Mouse (Mus musculus) erythroblast, adult 5-6 weeks (primary cell): ENCODE data around the gene Gm6217. TPM values are rescaled to one million over a fixed set of nuclear protein-coding genes. Genes with fewer than 3 reads are reported as not detected.

Experiments
- ATAC-seq: replicated peaks from 2 replicates; pipeline ENCODE4 v1.8.0; 2016; ENCODE audit warnings: moderate number of reproducible peaks, mild to moderate bottlenecking, moderate TSS enrichment, inconsistent platforms; ENCODE audit not compliant: poor library complexity, low FRiP score, severe bottlenecking
- total RNA-seq, 2 experiments: library from RNA; stranded (forward) in 1 of 2; stranded (reverse) in 1 of 2; fragments of 150-400 nt in 1 of 2; fragments of 200-764, 138-1000 nt in 1 of 2; gene quantifications; 2 replicates each; pipeline versions ENCODE4 v1.2.3 to v1.2.4; 2015 to 2017; ENCODE audit warnings: low replicate concordance in 2 of 2

Gene Gm6217
- total RNA-seq, 2 experiments from 2014 or later = not detected

DNA sequence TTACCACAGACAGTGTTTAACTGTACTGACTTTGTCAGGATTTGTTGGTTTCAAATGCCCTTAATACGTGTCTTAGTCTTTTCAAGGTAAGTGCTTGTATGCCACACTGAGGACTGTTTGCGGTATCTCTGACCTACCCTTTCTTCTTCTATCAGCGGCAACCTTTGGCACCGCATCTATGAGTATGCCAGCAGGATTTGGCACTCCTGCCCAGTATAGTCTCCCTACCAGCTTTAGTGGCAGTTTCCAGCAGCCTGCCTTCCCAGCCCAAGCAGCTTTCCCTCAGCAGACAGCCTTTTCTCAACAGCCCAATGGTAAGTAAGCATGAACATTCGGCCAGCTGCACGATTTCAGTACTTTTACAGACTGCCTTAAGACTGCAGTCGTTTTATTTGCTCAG lies 37.9 kb downstream of the Gm6217 start:
- ATAC-seq = no peak

Other genes starting within 250 kb of the Gm6217 start
- gene Mff, start 206.5 kb downstream of the Gm6217 start, total RNA-seq (2015; ENCODE audit: low replicate concordance) = 270 and 279 TPM in 2 replicates
- gene Mff, start 206.5 kb downstream of the Gm6217 start, total RNA-seq (2017; ENCODE audit: low replicate concordance) = 328 and 353 TPM in 2 replicates
- not detected in 2 replicates for gene Tm4sf20, start 162.9 kb downstream of the Gm6217 start, total RNA-seq (2015; ENCODE audit: low replicate concordance)
- not detected in 2 replicates for gene Tm4sf20, start 162.9 kb downstream of the Gm6217 start, total RNA-seq (2017; ENCODE audit: low replicate concordance)
- gene Gm47791, start 160.2 kb downstream of the Gm6217 start, total RNA-seq (2015; ENCODE audit: low replicate concordance) = not detected in 2 replicates
- gene Gm47791, start 160.2 kb downstream of the Gm6217 start, total RNA-seq (2017; ENCODE audit: low replicate concordance) = not detected in 2 replicates
- 19.9 and 20.0 TPM in 2 replicates for gene Agfg1, start 91.9 kb downstream of the Gm6217 start, total RNA-seq (2015; ENCODE audit: low replicate concordance)
- gene Agfg1, start 91.9 kb downstream of the Gm6217 start, total RNA-seq (2017; ENCODE audit: low replicate concordance) = 13.4 and 20.8 TPM in 2 replicates
- gene A030005L19Rik, start 18.1 kb downstream of the Gm6217 start, total RNA-seq (2015; ENCODE audit: low replicate concordance) = 1.3 TPM in 1 of 2 replicates, not detected in the other
- gene A030005L19Rik, start 18.1 kb downstream of the Gm6217 start, total RNA-seq (2017; ENCODE audit: low replicate concordance) = not detected in 2 replicates
- gene A030014E15Rik, start 6.5 kb downstream of the Gm6217 start, total RNA-seq (2015; ENCODE audit: low replicate concordance) = not detected in 2 replicates
- gene A030014E15Rik, start 6.5 kb downstream of the Gm6217 start, total RNA-seq (2017; ENCODE audit: low replicate concordance) = not detected in 2 replicates
- not detected in 2 replicates for gene A030003K21Rik, start 12.0 kb upstream of the Gm6217 start, total RNA-seq (2015; ENCODE audit: low replicate concordance)
- gene A030003K21Rik, start 12.0 kb upstream of the Gm6217 start, total RNA-seq (2017; ENCODE audit: low replicate concordance) = not detected in 2 replicates
- not detected in 2 replicates for gene Gm7544, start 24.6 kb upstream of the Gm6217 start, total RNA-seq (2015; ENCODE audit: low replicate concordance)
- not detected in 2 replicates for gene Gm7544, start 24.6 kb upstream of the Gm6217 start, total RNA-seq (2017; ENCODE audit: low replicate concordance)
- not detected in 2 replicates for gene Gm47955, start 28.9 kb upstream of the Gm6217 start, total RNA-seq (2015; ENCODE audit: low replicate concordance)
- gene Gm47955, start 28.9 kb upstream of the Gm6217 start, total RNA-seq (2017; ENCODE audit: low replicate concordance) = not detected in 2 replicates
- gene Gm47959, start 69.1 kb upstream of the Gm6217 start, total RNA-seq (2015; ENCODE audit: low replicate concordance) = not detected in 2 replicates
- gene Gm47959, start 69.1 kb upstream of the Gm6217 start, total RNA-seq (2017; ENCODE audit: low replicate concordance) = not detected in 2 replicates
- gene Slc19a3, start 107.0 kb upstream of the Gm6217 start, total RNA-seq (2015; ENCODE audit: low replicate concordance) = not detected in 2 replicates
- gene Slc19a3, start 107.0 kb upstream of the Gm6217 start, total RNA-seq (2017; ENCODE audit: low replicate concordance) = not detected in 2 replicates
- not detected in 2 replicates for gene Krtap28-10, start 111.1 kb upstream of the Gm6217 start, total RNA-seq (2015; ENCODE audit: low replicate concordance)
- not detected in 2 replicates for gene Krtap28-10, start 111.1 kb upstream of the Gm6217 start, total RNA-seq (2017; ENCODE audit: low replicate concordance)
- not detected in 2 replicates for gene Gm47969, start 113.5 kb upstream of the Gm6217 start, total RNA-seq (2015; ENCODE audit: low replicate concordance)
- gene Gm47969, start 113.5 kb upstream of the Gm6217 start, total RNA-seq (2017; ENCODE audit: low replicate concordance) = not detected in 2 replicates
- gene A030005K14Rik, start 128.0 kb upstream of the Gm6217 start, total RNA-seq (2015; ENCODE audit: low replicate concordance) = not detected in 2 replicates
- gene A030005K14Rik, start 128.0 kb upstream of the Gm6217 start, total RNA-seq (2017; ENCODE audit: low replicate concordance) = not detected in 2 replicates
- gene Krtap28-13, start 129.5 kb upstream of the Gm6217 start, total RNA-seq (2015; ENCODE audit: low replicate concordance) = not detected in 2 replicates
- gene Krtap28-13, start 129.5 kb upstream of the Gm6217 start, total RNA-seq (2017; ENCODE audit: low replicate concordance) = not detected in 2 replicates
- gene Ccl20, start 185.4 kb upstream of the Gm6217 start, total RNA-seq (2015; ENCODE audit: low replicate concordance) = not detected in 2 replicates
- gene Ccl20, start 185.4 kb upstream of the Gm6217 start, total RNA-seq (2017; ENCODE audit: low replicate concordance) = not detected in 2 replicates
- not detected in 2 replicates for gene Daw1, start 228.4 kb upstream of the Gm6217 start, total RNA-seq (2015; ENCODE audit: low replicate concordance)
- not detected in 2 replicates for gene Daw1, start 228.4 kb upstream of the Gm6217 start, total RNA-seq (2017; ENCODE audit: low replicate concordance)